Mouse (Mus musculus): ENCODE data around the gene Agpat3. TPM values are rescaled to one million over a fixed set of nuclear protein-coding genes. Genes with fewer than 3 reads are reported as not detected.

Agpat3 gene
- polyA plus RNA-seq, 1 experiment from 2014 or later = 54.9 TPM

Small RNA genes within 50 kb of the gene (microRNA-seq; reads per million reads assigned to microRNA genes)
- gene Mir7659 = not detected

Other genes starting within 250 kb of the Agpat3 start
- 34.7 and 34.8 TPM in 2 replicates for gene D10Jhu81e, start 182.7 kb downstream of the Agpat3 start, polyA plus RNA-seq (2015; fragmentation: Nextera tagmentation; extraction: Ambion mirVana)
- gene Pwp2, start 167.3 kb downstream of the Agpat3 start, polyA plus RNA-seq (2015; fragmentation: Nextera tagmentation; extraction: Ambion mirVana) = 21.1 and 22.5 TPM in 2 replicates
- 12.6 and 13.3 TPM in 2 replicates for gene Trappc10, start 107.8 kb downstream of the Agpat3 start, polyA plus RNA-seq (2015; fragmentation: Nextera tagmentation; extraction: Ambion mirVana)
- gene Rrp1, start 60.6 kb upstream of the Agpat3 start, polyA plus RNA-seq (2015; fragmentation: Nextera tagmentation; extraction: Ambion mirVana) = 326 and 342 TPM in 2 replicates
- 202 and 212 TPM in 2 replicates for gene Cstb, start 73.2 kb upstream of the Agpat3 start, polyA plus RNA-seq (2015; fragmentation: Nextera tagmentation; extraction: Ambion mirVana)
- 12.0 and 13.6 TPM in 2 replicates for gene Pdxk, start 112.5 kb upstream of the Agpat3 start, polyA plus RNA-seq (2015; fragmentation: Nextera tagmentation; extraction: Ambion mirVana)
- gene Olfr1358, start 164.9 kb upstream of the Agpat3 start, polyA plus RNA-seq (2015; fragmentation: Nextera tagmentation; extraction: Ambion mirVana) = not detected in 2 replicates
- gene Ilvbl, start 221.9 kb upstream of the Agpat3 start, polyA plus RNA-seq (2015; fragmentation: Nextera tagmentation; extraction: Ambion mirVana) = 59.2 and 66.7 TPM in 2 replicates
- 27.0 and 27.4 TPM in 2 replicates for gene Syde1, start 239.5 kb upstream of the Agpat3 start, polyA plus RNA-seq (2015; fragmentation: Nextera tagmentation; extraction: Ambion mirVana)